Mouse (Mus musculus): ENCODE measurements at regions not wholly inside any gene's neighbourhood (a gene's known extent, or its start where the extent isn't known, plus 50 kb on each side); places are given as distances from the start of the nearest gene placed in this dataset.
"Not testable (repeated sequence)": the region's sequence is repeated elsewhere in the genome, so short reads cannot be mapped to it uniquely, and the experiment has no call there.

DNA sequence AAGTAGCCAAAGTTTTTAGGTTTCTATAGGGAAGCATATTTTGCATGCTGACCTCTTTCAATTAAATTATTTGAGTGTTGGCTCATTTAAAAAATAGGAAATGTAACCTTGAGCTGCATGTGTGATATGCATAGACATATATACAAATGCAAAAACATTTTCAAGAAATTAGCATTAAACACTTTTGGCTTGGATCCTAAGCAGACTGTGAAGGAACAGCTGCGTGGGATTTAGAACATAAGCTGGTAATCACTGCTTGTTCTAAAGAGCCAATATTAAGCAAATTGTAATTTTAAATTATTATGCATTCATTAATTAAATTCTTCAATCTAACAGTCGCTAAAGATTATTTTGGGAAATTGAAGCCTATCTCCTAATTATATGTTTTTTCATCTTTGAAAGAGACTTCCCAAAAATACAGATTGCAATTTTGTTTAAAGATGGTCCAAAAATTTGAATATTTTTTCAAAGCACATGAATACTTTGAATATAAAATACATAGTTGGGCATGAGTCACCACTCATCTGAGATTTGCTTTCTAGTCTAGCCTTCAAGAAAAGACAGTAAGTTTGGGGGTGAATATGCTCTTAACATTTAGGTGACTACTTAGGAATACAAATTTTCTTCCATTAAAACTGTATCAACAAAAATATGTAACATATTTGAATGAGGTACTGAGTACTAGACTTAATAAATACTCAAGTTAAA is 163.3 kb upstream of the Hsf2 start:
- DNase-seq, result no peak

DNA sequence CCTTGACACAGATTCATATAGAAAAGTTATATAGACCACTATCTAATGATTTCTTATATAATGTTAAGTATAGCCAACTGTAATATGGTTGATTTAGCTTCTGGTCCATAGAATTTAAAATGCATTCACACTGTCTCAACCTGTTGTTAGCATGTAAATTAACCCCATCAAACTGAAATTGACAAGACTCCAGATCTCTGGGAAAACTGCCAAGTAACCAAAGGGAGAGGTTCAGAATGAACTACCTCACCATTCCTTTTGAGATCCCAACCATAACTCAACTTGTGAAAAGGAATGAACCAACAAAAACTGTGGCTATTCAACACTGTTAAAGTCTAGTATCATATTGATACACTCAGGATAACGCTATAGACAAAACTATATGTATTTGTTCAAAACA is 162.0 kb upstream of the Hsf2 start:
- DNase-seq, result no peak

DNA sequence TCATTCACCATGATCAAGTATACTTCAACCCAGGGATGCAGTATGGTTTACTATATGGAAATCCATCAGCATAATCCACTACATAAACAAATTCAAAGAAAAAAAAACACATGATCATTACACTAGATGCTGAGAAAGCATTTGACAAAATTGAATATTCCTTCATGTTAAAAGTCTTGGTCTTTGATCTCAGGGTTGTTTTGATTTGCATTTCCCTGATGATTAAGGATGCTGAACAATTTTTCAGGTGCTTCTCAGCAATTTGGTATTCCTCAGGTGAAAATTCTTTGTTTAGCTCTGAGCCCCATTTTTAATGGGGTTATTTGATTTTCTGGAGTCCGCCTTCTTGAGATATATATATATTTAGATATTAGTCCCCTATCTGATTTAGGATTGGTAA is 123.4 kb upstream of the Hsf2 start:
- DNase-seq, result not testable (repeated sequence)

Data from gastrocnemius, postnatal 10 days (tissue).